Mouse (Mus musculus): ENCODE results near the gene Cacna2d1. TPM values are rescaled to one million over a fixed set of nuclear protein-coding genes. Genes with fewer than 3 reads are reported as not detected.

The Cacna2d1 gene
- polyA plus RNA-seq, 1 experiment from 2014 or later: 14.6 TPM

DNA sequence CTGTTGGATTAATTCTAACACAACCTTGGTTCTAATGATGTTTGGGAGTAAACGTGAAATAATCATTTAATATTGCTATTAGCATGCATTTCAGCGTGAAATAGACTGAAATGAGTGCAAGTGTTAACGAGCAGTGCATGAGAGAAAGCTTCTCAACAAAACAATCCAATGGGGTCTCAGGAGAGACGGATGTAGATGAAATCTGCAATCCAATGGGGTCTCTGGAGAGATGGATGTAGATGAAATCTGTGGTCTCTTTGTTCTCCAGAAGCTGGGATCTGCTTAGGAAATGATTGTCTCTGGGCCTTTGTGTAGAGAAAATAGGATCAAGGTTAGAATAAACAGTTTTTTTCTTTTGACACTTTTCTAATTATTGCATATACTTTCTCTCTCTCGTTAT, 95.0 kb downstream of the Cacna2d1 start:
- Histone ChIP-seq H3K4me2 (replicated peaks) (no peak overlapping the region), H3K4me1 (replicated peaks) (no peaks in the 10 kb centered on the region), H3K36me3 (no peaks in the 10 kb centered on the region), H3K9ac (no peak overlapping the region), H3K27ac (no peak overlapping the region), H3K27me3 (replicated peaks) (no peaks in the 10 kb centered on the region), H3K4me3 (replicated peaks) (no peak overlapping the region), H3K9me3 (no peaks in the 10 kb centered on the region)
- 81% methylated on average over 5 of the region's 5 CpGs for WGBS
- ATAC-seq: no peak

DNA sequence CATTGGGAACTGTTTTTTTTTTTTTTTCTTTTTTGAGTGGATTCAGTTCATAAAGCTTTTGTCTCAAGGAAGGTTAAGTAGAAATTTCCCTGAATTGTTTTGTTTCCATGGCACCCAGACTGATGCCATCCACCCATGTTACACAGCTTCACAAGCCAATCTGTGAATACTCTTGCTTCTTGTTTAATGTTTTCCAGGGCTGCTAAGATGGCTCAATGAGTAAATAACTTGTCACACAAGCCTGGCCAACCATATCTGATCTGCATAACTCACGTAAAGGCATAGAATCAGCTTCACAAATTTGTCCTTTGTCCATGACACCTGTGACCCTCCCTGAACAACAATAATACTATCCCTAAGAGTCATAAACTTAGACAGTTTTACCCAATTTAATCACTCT, 99.1 kb downstream of the Cacna2d1 start:
- WGBS: 83% methylated on average over 1 of the region's 1 CpGs
- Histone ChIP-seq H3K9ac (no peak overlapping the region), H3K4me1 (replicated peaks) (no peaks in the 10 kb centered on the region), H3K36me3 (no peaks in the 10 kb centered on the region), H3K9me3 (no peaks in the 10 kb centered on the region), H3K4me3 (replicated peaks) (no peak overlapping the region), H3K27me3 (replicated peaks) (no peaks in the 10 kb centered on the region), H3K27ac (no peak overlapping the region), H3K4me2 (replicated peaks) (no peak overlapping the region)
- ATAC-seq: no peak

DNA sequence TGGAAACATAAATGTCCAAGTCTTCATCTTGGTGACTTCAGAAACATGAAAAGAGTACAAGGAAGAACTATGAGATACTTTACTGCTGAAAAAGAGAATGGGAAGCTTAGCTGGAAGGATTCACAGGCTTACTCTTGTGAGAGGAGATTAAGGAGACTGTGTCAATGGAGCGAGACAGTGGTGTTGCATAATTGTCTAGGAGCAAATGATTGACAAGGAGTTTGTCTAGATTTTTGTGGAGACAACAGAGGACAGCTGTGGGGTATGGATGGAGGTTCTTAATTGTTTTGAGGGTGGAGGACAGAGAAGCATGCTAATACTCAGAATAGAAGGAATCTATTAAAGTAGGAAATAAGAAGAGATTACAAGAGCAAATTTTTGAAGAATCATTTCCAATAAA, 100.8 kb downstream of the Cacna2d1 start:
- Histone ChIP-seq H3K36me3 (no peaks in the 10 kb centered on the region), H3K4me2 (replicated peaks) (no peak overlapping the region), H3K4me1 (replicated peaks) (no peaks in the 10 kb centered on the region), H3K9me3 (no peaks in the 10 kb centered on the region), H3K27me3 (replicated peaks) (no peaks in the 10 kb centered on the region), H3K4me3 (replicated peaks) (no peak overlapping the region), H3K27ac (no peak overlapping the region), H3K9ac (no peak overlapping the region)
- WGBS: 82% methylated on average over 1 of the region's 1 CpGs
- no peak for ATAC-seq

DNA sequence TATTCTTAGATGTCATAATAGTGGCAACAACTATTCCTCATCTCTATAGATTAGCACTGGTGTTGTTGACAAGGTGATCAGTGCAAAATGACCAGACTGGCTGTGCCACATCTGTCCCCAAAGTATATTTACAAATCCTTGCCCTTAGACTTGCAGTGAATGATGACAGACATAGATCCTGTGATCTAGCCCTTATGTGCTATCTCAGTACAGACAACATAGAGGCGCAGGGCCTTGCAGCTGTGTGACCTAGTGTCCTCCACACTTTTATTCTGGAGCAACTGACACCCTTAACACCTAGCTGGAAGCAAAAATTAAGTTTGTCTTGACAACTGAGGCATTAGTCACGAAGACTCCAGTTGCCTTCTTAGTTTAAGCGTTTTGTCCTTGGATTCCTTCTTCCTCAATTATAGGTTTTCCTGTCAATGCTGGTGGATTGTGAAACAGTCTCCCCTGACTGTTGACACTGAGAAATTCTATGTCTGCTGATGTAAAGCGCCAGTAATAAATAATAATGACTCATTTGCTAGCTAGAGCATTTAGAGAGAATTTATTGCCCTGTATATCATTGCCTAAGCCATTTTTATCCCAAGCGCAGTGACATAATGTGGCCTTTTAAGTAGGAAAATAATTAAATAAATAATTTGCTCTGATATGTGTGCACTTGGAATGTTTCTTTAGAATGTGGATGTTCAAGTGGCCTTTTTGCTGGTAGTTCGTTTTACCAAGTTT, 110.8 kb downstream of the Cacna2d1 start:
- H3K27ac ChIP-seq: no peak overlapping the region
- no peak overlapping the region for H3K9ac ChIP-seq
- peaks cover 2% of the 10 kb centered on the region; the same call in 1 of the 2 replicates for H3K4me1 ChIP-seq (replicated peaks)
- H3K4me3 ChIP-seq (replicated peaks): no peak overlapping the region
- WGBS: 61% methylated on average over 6 of the region's 6 CpGs
- H3K36me3 ChIP-seq: no peaks in the 10 kb centered on the region
- peak; percentile 79 for ATAC-seq
- H3K9me3 ChIP-seq: no peaks in the 10 kb centered on the region
- no peaks in the 10 kb centered on the region for H3K27me3 ChIP-seq (replicated peaks)
- H3K4me2 ChIP-seq (replicated peaks): no peak overlapping the region

DNA sequence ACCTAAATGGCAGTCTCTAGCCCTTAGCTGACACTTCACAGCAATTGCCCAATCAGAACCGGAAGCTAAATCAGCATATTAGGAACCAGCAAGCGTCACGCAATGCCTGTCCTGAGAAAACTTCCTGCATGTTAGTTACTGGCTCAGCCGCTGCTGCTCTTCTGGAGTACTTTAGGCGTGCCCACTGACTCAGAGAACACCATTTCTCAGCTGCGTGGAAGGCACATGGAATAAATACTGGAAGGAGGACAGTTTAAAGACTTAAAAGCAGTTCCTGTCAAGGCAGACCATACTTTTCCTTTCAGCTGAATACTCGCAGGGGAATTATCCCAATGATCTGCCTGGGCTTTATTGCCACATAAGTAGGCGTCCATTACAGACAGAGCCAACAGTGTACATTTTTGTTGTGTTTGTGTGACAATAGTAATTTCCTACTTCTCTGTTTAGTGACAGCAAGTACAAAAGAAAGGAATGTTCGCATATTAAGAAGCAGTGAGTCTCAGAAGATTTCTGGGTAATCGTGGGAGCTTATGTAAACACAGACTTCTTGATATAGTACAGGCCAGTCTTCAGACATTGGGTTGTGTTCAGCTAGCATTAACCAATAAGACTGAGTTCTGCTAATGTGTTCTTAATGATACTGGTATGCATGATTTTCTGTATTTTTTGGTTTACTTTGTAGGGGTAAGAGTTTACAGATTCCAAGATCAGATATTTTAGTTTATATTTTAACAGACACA, 113.1 kb downstream of the Cacna2d1 start:
- Histone ChIP-seq H3K27ac (peak overlapping the region; percentile 72), H3K4me1 (replicated peaks) (peaks cover 2% of the 10 kb centered on the region; the same call in 1 of the 2 replicates), H3K36me3 (no peaks in the 10 kb centered on the region), H3K27me3 (replicated peaks) (no peaks in the 10 kb centered on the region), H3K4me2 (replicated peaks) (peak overlapping the region; percentile 41), H3K4me3 (replicated peaks) (no peak overlapping the region), H3K9ac (no peak overlapping the region), H3K9me3 (no peaks in the 10 kb centered on the region)
- 36% methylated on average over 10 of the region's 10 CpGs for WGBS
- ATAC-seq: peak; percentile 83

DNA sequence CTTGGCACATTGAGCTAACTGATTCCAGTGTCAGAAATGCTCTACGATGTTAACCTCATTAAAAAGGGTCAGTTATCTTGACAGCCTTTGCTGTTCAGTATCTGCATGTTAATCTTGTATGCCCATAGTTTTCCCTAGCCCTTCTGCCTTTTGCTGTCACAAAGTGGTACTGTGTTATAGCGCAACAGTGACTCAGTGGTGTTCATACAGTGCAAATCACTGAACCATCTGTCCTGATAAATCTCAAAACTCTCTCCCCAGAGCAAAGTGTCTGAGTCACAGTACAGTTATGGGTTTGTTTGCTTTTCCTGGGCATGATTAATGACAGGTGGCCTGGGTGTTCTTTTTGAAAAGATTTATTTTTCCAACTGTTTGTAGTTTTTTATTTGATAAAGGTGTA, 122.3 kb downstream of the Cacna2d1 start:
- no peak overlapping the region for H3K27ac ChIP-seq
- H3K4me1 ChIP-seq (replicated peaks): no peaks in the 10 kb centered on the region
- H3K4me2 ChIP-seq (replicated peaks): no peak overlapping the region
- H3K9ac ChIP-seq: no peak overlapping the region
- no peaks in the 10 kb centered on the region for H3K36me3 ChIP-seq
- no peak overlapping the region for H3K4me3 ChIP-seq (replicated peaks)
- WGBS: 79% methylated on average over 2 of the region's 2 CpGs
- no peaks in the 10 kb centered on the region for H3K9me3 ChIP-seq
- ATAC-seq: no peak
- H3K27me3 ChIP-seq (replicated peaks): no peaks in the 10 kb centered on the region

DNA sequence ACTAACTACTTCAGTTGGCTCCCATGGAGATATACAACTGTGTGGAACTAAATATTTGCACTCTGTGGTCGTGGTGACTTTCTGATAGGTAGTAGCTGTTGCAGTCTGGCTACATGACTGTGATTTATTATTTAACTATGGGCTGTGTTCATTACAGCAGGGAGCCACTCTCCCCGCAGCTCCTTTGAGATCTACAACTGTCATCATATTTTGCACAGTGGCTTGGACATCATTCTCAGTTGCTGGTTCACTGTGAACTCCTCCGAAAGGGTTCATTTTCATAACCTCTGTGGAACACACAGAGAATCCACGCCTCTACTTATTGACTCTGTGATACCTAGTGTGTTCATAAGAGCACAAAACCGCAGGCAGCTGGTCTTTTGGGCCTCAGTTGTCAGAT, 128.3 kb downstream of the Cacna2d1 start:
- H3K9ac ChIP-seq: no peak overlapping the region
- no peak for ATAC-seq
- H3K36me3 ChIP-seq: no peaks in the 10 kb centered on the region
- H3K4me1 ChIP-seq (replicated peaks): no peaks in the 10 kb centered on the region
- no peak overlapping the region for H3K27ac ChIP-seq
- no peak overlapping the region for H3K4me3 ChIP-seq (replicated peaks)
- H3K27me3 ChIP-seq (replicated peaks): no peaks in the 10 kb centered on the region
- H3K4me2 ChIP-seq (replicated peaks): no peak overlapping the region
- no peaks in the 10 kb centered on the region for H3K9me3 ChIP-seq
- WGBS: 51% methylated on average over 5 of the region's 5 CpGs

DNA sequence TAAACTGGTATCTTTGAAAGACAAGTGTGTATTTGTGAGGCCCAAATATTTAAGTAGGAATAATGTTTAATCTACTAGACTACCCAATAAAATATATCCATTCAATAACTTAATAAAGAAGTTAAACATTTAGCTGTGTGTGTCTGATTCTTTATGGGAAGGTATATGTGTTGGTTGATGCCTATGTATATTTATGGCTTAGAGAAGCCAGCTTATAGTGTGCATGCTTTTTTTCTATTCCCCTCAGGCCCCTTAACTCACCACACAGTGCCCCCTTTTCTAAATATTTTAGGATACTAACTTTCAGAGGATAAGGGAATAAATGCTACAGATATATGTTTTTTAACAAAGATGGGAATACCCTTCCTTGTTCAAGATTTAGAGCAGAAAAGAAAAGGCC, 128.8 kb downstream of the Cacna2d1 start:
- no peaks in the 10 kb centered on the region for H3K36me3 ChIP-seq
- no peaks in the 10 kb centered on the region for H3K27me3 ChIP-seq (replicated peaks)
- H3K9ac ChIP-seq: no peak overlapping the region
- no peak overlapping the region for H3K27ac ChIP-seq
- no peak overlapping the region for H3K4me2 ChIP-seq (replicated peaks)
- H3K4me1 ChIP-seq (replicated peaks): no peaks in the 10 kb centered on the region
- ATAC-seq: no peak
- no peaks in the 10 kb centered on the region for H3K9me3 ChIP-seq
- no peak overlapping the region for H3K4me3 ChIP-seq (replicated peaks)

DNA sequence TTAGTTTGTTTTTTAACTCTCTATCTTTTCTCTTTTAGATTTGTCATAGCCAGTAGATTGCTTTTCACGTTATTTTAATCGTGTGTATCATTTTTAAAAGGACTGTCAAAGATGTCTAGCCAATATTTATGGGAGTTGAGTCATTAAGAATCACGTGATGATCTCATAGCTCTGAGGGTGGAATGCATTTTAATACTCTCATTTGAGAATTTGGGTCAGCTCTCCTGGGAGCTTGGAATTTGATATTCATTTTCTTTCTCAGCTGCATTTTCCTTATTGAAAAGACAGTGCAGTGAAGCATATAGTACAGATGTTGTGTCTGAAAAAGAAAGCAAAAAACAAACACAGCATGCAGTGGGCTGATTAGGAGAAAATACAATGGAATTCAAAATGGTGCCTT, 129.5 kb downstream of the Cacna2d1 start:
- Histone ChIP-seq H3K4me3 (replicated peaks) (no peak overlapping the region), H3K4me2 (replicated peaks) (no peak overlapping the region), H3K9ac (no peak overlapping the region), H3K9me3 (no peaks in the 10 kb centered on the region), H3K36me3 (no peaks in the 10 kb centered on the region), H3K27ac (no peak overlapping the region), H3K4me1 (replicated peaks) (no peaks in the 10 kb centered on the region), H3K27me3 (replicated peaks) (no peaks in the 10 kb centered on the region)
- WGBS: 70% methylated on average over 3 of the region's 3 CpGs
- ATAC-seq: no peak

DNA sequence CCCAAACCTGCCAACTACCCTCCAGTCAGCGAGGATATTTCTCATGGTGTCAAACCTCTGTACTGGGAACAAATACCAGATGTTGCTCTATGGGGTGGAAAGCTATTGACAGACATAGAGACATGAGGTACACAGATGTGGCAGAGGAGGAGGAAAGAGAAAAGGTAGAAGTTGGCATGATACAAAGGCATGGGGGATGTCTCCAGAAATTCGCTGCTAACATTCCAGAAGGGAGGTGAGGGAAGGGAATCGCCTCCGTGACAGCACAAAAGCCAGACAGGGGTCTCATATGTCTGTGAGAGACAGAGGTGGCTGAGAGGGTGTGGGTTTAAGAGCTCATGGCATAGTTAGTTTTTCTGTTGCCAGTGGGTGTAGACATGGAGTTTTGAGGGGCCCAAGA, 131.3 kb downstream of the Cacna2d1 start:
- Histone ChIP-seq H3K27ac (no peak overlapping the region), H3K4me1 (replicated peaks) (no peaks in the 10 kb centered on the region), H3K9me3 (no peaks in the 10 kb centered on the region), H3K36me3 (no peaks in the 10 kb centered on the region), H3K4me2 (replicated peaks) (no peak overlapping the region), H3K4me3 (replicated peaks) (no peak overlapping the region), H3K27me3 (replicated peaks) (no peaks in the 10 kb centered on the region), H3K9ac (no peak overlapping the region)
- no peak for ATAC-seq
- WGBS: 88% methylated on average over 4 of the region's 4 CpGs

DNA sequence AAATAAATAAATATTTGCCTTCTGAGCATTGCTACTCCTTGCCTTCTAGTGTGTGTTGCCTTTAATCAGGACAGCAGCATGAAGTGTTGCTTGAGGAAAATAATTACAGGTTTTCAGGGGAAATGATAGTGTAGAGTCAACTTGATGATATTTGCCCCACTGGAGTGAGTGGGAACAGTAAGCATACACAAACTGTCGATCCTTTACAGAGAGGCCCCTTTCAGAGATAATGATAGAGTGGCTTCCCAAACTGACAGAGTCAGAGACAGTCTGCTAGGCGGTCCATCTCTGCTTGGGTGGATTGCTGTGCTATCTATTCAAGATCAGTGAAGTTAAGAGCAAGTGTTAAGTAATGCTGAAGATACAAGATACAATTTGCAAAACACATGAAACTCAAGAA, 147.8 kb downstream of the Cacna2d1 start:
- Histone ChIP-seq H3K27me3 (replicated peaks) (no peaks in the 10 kb centered on the region), H3K9ac (no peak overlapping the region), H3K36me3 (no peaks in the 10 kb centered on the region), H3K4me3 (replicated peaks) (no peak overlapping the region), H3K4me1 (replicated peaks) (no peaks in the 10 kb centered on the region), H3K4me2 (replicated peaks) (no peak overlapping the region), H3K27ac (no peak overlapping the region), H3K9me3 (no peaks in the 10 kb centered on the region)
- no peak for ATAC-seq
- WGBS: 81% methylated on average over 2 of the region's 2 CpGs

DNA sequence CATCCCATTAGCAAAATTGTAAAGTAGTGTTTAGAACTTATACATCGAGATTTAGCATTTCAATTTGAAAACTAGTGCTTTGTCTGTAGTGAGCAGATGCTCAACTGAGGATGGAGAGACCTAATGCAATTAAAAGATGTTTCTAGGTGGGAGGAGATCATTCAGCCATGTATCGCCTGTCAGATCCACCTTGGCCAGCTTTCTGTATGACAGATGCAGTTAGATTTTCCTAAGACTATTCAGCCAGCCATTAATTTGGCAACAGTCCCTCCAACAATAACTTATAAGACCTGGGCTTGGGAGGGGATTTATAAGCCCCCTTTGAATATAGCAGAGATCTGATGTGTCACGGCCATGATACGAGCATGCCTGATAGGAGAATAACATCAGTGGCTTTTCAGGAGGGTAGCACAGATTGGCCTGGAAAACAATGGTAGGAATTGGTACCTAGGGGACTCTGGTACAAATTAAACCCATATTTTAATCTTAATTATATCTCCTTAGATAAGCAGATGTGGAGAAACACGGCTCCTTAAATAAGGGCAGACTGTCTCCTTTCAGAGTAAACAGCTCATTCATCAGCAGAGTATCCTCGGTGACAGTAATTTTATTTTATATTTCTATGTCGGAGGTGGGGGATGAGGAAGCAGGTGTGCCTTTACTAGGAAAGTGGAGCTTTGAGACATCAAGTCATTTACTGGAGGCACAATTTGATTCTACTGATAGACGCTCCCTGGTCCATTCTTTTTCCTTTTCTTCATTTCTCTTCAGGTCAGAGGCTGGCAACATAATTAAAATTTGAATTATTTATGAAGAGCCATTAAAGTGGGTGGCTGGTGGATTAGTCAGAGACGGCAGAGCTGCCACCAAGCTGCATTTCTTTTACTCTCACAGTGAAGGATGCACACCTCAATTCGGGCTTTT, 152.8 kb downstream of the Cacna2d1 start:
- no peaks in the 10 kb centered on the region for H3K27me3 ChIP-seq (replicated peaks)

More for the DNA sequence above, 152.8 kb downstream of the Cacna2d1 start:
- H3K4me2 ChIP-seq (replicated peaks): no peak overlapping the region
- no peak overlapping the region for H3K27ac ChIP-seq
- no peak for ATAC-seq
- no peaks in the 10 kb centered on the region for H3K9me3 ChIP-seq
- 71% methylated on average over 10 of the region's 10 CpGs for WGBS
- H3K4me1 ChIP-seq (replicated peaks): no peaks in the 10 kb centered on the region
- no peak overlapping the region for H3K9ac ChIP-seq
- no peaks in the 10 kb centered on the region for H3K36me3 ChIP-seq
- no peak overlapping the region for H3K4me3 ChIP-seq (replicated peaks)
